Mouse (Mus musculus): ENCODE measurements at regions not wholly inside any gene's neighbourhood (a gene's known extent, or its start where the extent isn't known, plus 50 kb on each side); places are given as distances from the start of the nearest gene placed in this dataset.

DNA sequence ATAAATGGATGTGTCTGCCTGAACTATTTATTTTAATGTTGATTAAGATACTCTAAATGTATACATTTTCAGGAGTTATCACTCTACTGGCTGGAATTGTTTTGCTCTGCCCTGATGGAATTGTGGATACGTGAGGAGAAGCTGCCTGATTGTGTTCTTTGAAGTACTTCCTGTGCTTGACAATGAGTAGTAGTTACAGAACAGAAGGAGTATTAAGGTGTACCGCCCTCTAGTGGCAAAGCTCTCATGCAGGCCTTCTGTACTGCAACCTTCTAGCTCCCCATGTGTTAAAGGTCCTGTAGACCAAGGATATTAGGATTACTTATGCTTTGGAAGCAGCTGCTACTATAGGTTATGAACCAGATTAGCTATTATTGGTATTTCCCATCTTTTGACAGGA lies 530.4 kb upstream of the Cntn5 start:
- H3K27ac ChIP-seq (ENCODE audit: insufficient read depth, low read depth) = no peak overlapping the region
- H3K9me3 ChIP-seq (replicated peaks; ENCODE audit: low read length) = no peaks in the 10 kb centered on the region
- H3K9ac ChIP-seq (ENCODE audit: insufficient read depth, low read depth) = no peak overlapping the region
- no peak overlapping the region for H3K4me2 ChIP-seq (ENCODE audit: insufficient read depth, low read depth, poor library complexity, severe bottlenecking)
- H3K36me3 ChIP-seq (replicated peaks in 1 of 2; ENCODE audit: control insufficient read depth in 1 of 2, insufficient read depth in 1 of 2, low read length in 1 of 2) = no peaks in the 10 kb centered on the region
- in situ Hi-C loops (cut with MboI; ENCODE audit: low pct_ligation_motif_present, low pct_unique_long_range_greater_than_20kb, low sequenced_read_pairs) = no loop called here
- no peaks in the 10 kb centered on the region for H3K27me3 ChIP-seq (replicated peaks)
- DNase-seq (ENCODE audit: extremely low read depth) = peak; percentile 63
- H3K79me2 ChIP-seq (replicated peaks; ENCODE audit: control insufficient read depth, extremely low read depth, insufficient read depth, poor library complexity, severe bottlenecking) = no peaks in the 10 kb centered on the region
- TF ChIP-seq SMC3 (IDR thresholded peaks at IDR 0.05; ENCODE audit: low read depth, low read length) (peak; percentile 68), MAZ (IDR thresholded peaks at IDR 0.05; ENCODE audit: low read depth, low read length) (no peak), CHD2 (IDR thresholded peaks at IDR 0.05; ENCODE audit: low read length) (no peak), USF1 (IDR thresholded peaks at IDR 0.05; ENCODE audit: low read depth, low read length) (no peak), CHD1 (IDR thresholded peaks at IDR 0.05; ENCODE audit: low read depth, low read length) (no peak), TCF12 (IDR thresholded peaks at IDR 0.05; ENCODE audit: low read depth, low read length) (no peak), CTCF (conservative IDR thresholded peaks at IDR 0.05 in 1 of 2, IDR thresholded peaks at IDR 0.05 in 1 of 2; ENCODE audit: low read depth in 2 of 2, low read length in 2 of 2) (peak; percentile 49 to 75; a peak in 3 of 4 replicates), RAD21 (IDR thresholded peaks at IDR 0.05; ENCODE audit: low read depth, low read length) (peak; percentile 69), TBP (conservative IDR thresholded peaks at IDR 0.05; ENCODE audit: low read depth, low read length) (no peak), POLR2A (IDR thresholded peaks at IDR 0.05; ENCODE audit: low read depth, low read length) (no peak), MXI1 (IDR thresholded peaks at IDR 0.05; ENCODE audit: low read depth, low read length) (no peak), MAFK (IDR thresholded peaks at IDR 0.05; ENCODE audit: insufficient replicate concordance, low read length) (peak; percentile 18; the same call in 1 of the 2 replicates), ZMIZ1 (IDR thresholded peaks at IDR 0.05; ENCODE audit: low read depth, low read length) (no peak), GABPA (IDR thresholded peaks at IDR 0.05; ENCODE audit: insufficient replicate concordance, low read depth, low read length) (no peak), JUN (IDR thresholded peaks at IDR 0.05; ENCODE audit: insufficient read depth, low read depth, low read length) (no peak), E2F4 (IDR thresholded peaks at IDR 0.05; ENCODE audit: insufficient replicate concordance, low read depth, low read length) (no peak), MYC (IDR thresholded peaks at IDR 0.05; ENCODE audit: low read depth, low read length) (no peak), POLR2AphosphoS2 (IDR thresholded peaks at IDR 0.05; ENCODE audit: low read depth, low read length) (no peak), MEF2A (IDR thresholded peaks at IDR 0.05; ENCODE audit: borderline replicate concordance, low read depth, low read length) (no peak), MAX (IDR thresholded peaks at IDR 0.05; ENCODE audit: low read length) (no peak)
- H3K4me3 ChIP-seq (replicated peaks in 1 of 3; ENCODE audit: low read depth in 2 of 3, low read length in 2 of 3, poor library complexity in 1 of 3) = no peak overlapping the region
- H3K4me1 ChIP-seq (ENCODE audit: control insufficient read depth in 1 of 2, insufficient read depth in 2 of 2) = no peaks in the 10 kb centered on the region; a peak in 1 of 4 replicates
- dilution Hi-C loops (cut with MboI; ENCODE audit: extremely low pct_ligation_motif_present, extremely low pct_unique_long_range_greater_than_20kb, low sequenced_read_pairs) = no loop called here

DNA sequence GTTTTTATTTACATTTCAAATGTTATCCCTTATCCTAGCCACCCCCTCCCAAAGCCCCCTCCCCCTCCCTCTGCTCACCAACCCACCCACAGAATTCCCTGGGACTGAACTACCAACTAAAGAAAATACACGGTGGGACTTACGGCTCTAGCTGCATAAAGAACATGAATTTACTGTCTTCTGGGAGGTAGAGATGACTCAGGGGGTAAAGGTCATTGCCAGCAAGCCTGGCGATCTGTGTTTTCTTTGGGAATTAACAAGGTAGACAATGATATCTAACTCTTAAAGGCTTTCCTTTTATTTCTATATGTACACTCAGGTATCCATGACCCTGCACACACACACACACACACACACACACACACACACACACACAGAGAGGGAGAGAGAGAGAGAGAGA lies 521.9 kb upstream of the Cntn5 start:
- no peak for DNase-seq (ENCODE audit: extremely low read depth)
- Histone ChIP-seq H3K4me2 (ENCODE audit: insufficient read depth, low read depth, poor library complexity, severe bottlenecking) (no peak overlapping the region), H3K36me3 (replicated peaks in 1 of 2; ENCODE audit: control insufficient read depth in 1 of 2, insufficient read depth in 1 of 2, low read length in 1 of 2) (no peaks in the 10 kb centered on the region), H3K27me3 (replicated peaks) (no peaks in the 10 kb centered on the region), H3K79me2 (replicated peaks; ENCODE audit: control insufficient read depth, extremely low read depth, insufficient read depth, poor library complexity, severe bottlenecking) (no peaks in the 10 kb centered on the region), H3K27ac (ENCODE audit: insufficient read depth, low read depth) (no peak overlapping the region), H3K4me3 (replicated peaks in 1 of 3; ENCODE audit: low read depth in 2 of 3, low read length in 2 of 3, poor library complexity in 1 of 3) (no peak overlapping the region), H3K9me3 (replicated peaks; ENCODE audit: low read length) (no peaks in the 10 kb centered on the region), H3K4me1 (ENCODE audit: control insufficient read depth in 1 of 2, insufficient read depth in 2 of 2) (no peaks in the 10 kb centered on the region), H3K9ac (ENCODE audit: insufficient read depth, low read depth) (no peak overlapping the region)
- in situ Hi-C loops (cut with MboI; ENCODE audit: low pct_ligation_motif_present, low pct_unique_long_range_greater_than_20kb, low sequenced_read_pairs) = no loop called here
- no peak for TF ChIP-seq POLR2A (IDR thresholded peaks at IDR 0.05; ENCODE audit: low read depth, low read length)
- no peak for TF ChIP-seq MAZ (IDR thresholded peaks at IDR 0.05; ENCODE audit: low read depth, low read length)
- no peak for TF ChIP-seq USF2 (conservative IDR thresholded peaks at IDR 0.05; ENCODE audit: low read depth, low read length)
- no peak for TF ChIP-seq MYC (IDR thresholded peaks at IDR 0.05; ENCODE audit: low read depth, low read length)
- TF ChIP-seq EP300 (IDR thresholded peaks at IDR 0.05; ENCODE audit: low read length) = no peak
- no peak for TF ChIP-seq NELFE (IDR thresholded peaks at IDR 0.05; ENCODE audit: low read depth, low read length)
- TF ChIP-seq USF1 (IDR thresholded peaks at IDR 0.05; ENCODE audit: low read depth, low read length) = no peak
- TF ChIP-seq RCOR1 (conservative IDR thresholded peaks at IDR 0.05; ENCODE audit: low read depth, low read length) = no peak
- TF ChIP-seq ELF1 (IDR thresholded peaks at IDR 0.05; ENCODE audit: low read depth, low read length) = no peak
- TF ChIP-seq HCFC1 (IDR thresholded peaks at IDR 0.05; ENCODE audit: low read depth, low read length) = no peak
- TF ChIP-seq GABPA (IDR thresholded peaks at IDR 0.05; ENCODE audit: insufficient replicate concordance, low read depth, low read length) = no peak
- TF ChIP-seq RAD21 (IDR thresholded peaks at IDR 0.05; ENCODE audit: low read depth, low read length) = no peak
- no peak for TF ChIP-seq TCF12 (IDR thresholded peaks at IDR 0.05; ENCODE audit: low read depth, low read length)
- TF ChIP-seq MAX (IDR thresholded peaks at IDR 0.05; ENCODE audit: low read length) = no peak
- no peak for TF ChIP-seq CHD2 (IDR thresholded peaks at IDR 0.05; ENCODE audit: low read length)
- TF ChIP-seq BHLHE40 (IDR thresholded peaks at IDR 0.05; ENCODE audit: low read depth, low read length) = no peak
- TF ChIP-seq E2F4 (IDR thresholded peaks at IDR 0.05; ENCODE audit: insufficient replicate concordance, low read depth, low read length) = no peak
- TF ChIP-seq ZMIZ1 (IDR thresholded peaks at IDR 0.05; ENCODE audit: low read depth, low read length) = no peak
- dilution Hi-C loops (cut with MboI; ENCODE audit: extremely low pct_ligation_motif_present, extremely low pct_unique_long_range_greater_than_20kb, low sequenced_read_pairs) = no loop called here
